Mouse (Mus musculus): Measurements from ENCODE around the gene Pxmp4. TPM values are rescaled to one million over a fixed set of nuclear protein-coding genes. Genes with fewer than 3 reads are reported as not detected.

Pxmp4 gene
- 41.2 and 41.9 TPM in 2 replicates for polyA plus RNA-seq (2015; fragmentation: Nextera tagmentation; extraction: Ambion mirVana)

DNA sequence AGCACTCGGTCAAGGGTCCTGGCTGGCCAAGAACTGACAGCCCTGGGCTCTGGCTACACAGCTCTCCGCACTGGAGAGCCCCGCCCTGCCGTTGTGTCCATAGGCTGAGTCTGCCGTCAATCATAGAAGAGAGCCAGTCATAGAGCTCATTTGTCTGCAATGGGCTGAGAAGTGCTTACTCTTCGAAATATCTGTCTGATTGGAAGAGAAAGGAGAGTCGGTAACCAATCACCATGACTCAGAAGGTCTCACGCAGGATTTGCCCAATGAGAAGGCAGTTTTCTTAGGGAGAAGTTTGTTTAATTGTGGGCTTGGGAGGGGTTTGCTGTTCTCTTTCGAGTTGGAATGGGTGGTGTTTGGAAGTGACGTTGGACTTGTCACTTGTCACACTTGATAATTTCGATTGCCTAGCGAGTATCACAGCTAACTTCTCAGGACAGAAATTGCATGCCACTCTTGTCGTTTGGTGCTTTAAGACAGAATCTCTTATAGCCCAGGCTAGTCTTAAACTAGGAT, at the start of gene Pxmp4:
TSS of gene Pxmp4 (minus strand) at position 71 of the 516 bp plus-strand sequence.
- Histone ChIP-seq H3K4me3 (ENCODE audit: low read length) (peak within 1 kb of the TSS; percentile 69), H3K27me3 (replicated peaks; ENCODE audit: control insufficient read depth, insufficient read depth, low read length) (no peaks in the 10 kb centered on the region), H3K4me1 (ENCODE audit: control insufficient read depth, insufficient read depth, low read length) (peaks cover 3% of the 10 kb centered on the region; the same call in 1 of the 2 replicates), H3K4me2 (ENCODE audit: low read depth, low read length) (peak within 1 kb of the TSS; percentile 76), H3K9ac (ENCODE audit: low read depth, low read length) (peak within 1 kb of the TSS; percentile 86), H3K36me3 (ENCODE audit: control insufficient read depth, insufficient read depth, low read length) (no peaks in the 10 kb centered on the region), H3K9me3 (ENCODE audit: control insufficient read depth, low read length) (no peaks in the 10 kb centered on the region), H3K27ac (ENCODE audit: low read length) (peak within 1 kb of the TSS; percentile 70)
- ATAC-seq: peak; percentile 100
- under 1% methylated on average over 13 of the region's 13 CpGs for WGBS

DNA sequence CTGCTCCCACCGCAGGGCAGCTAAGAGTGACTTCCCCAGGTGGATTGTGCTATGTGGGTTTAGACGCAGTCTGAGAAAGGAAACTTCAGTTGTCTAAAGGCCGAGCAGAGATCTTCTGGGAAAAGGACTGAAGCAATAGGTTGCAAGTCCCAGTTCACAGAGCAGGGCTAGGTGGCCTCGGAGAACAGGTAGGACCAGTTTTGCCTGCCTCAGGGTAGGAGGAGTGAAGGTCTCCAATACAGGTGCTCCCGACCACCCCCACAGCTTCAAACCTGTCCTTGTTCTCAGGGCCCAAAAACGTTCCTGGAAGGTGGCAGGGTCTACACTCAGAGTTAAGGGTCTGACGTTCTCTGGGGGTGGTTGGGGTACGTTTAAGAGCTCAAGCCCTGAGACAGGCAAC, 47.9 kb upstream of the Pxmp4 start, which contains the start of gene Chmp4b:
TSS of gene Chmp4b (plus strand) at position 343 of the 400 bp plus-strand sequence.
- no peaks in the 10 kb centered on the region for H3K36me3 ChIP-seq (ENCODE audit: control insufficient read depth, insufficient read depth, low read length)
- H3K9ac ChIP-seq (ENCODE audit: low read depth, low read length): no peak within 1 kb of the TSS
- H3K4me1 ChIP-seq (ENCODE audit: control insufficient read depth, insufficient read depth, low read length): no peaks in the 10 kb centered on the region
- H3K4me2 ChIP-seq (ENCODE audit: low read depth, low read length): 0 out of 2 replicates have a peak within 1 kb of the TSS, but pooled peaks have one; percentile 17
- H3K9me3 ChIP-seq (ENCODE audit: control insufficient read depth, low read length): no peaks in the 10 kb centered on the region; the same call in 1 of the 2 replicates
- peak within 1 kb of the TSS; percentile 81 for H3K27ac ChIP-seq (ENCODE audit: low read length)
- peak; percentile 88 for ATAC-seq
- H3K27me3 ChIP-seq (replicated peaks; ENCODE audit: control insufficient read depth, insufficient read depth, low read length): no peaks in the 10 kb centered on the region
- H3K4me3 ChIP-seq (ENCODE audit: low read length): no peak within 1 kb of the TSS
- 38% methylated on average over 8 of the region's 8 CpGs for WGBS

DNA sequence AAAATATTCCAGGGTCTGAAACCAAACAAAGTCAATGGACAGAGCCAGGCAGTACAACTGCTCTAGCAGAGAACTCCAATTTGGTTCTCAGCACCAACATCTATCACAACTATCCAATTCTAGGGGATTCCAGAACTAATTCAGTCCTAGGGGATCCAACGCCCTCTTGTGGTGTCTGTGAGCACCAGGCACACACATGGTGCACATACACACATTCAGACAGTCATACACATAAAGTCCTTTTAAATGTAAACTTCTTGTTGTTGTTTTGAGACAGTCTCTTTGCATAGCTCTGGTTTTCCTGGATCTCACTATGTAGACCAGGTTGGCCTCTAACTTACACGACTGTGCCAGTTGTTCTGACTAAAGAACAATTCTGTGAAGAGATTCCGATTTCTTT, 46.9 kb upstream of the Pxmp4 start:
- no peak overlapping the region for H3K9ac ChIP-seq (ENCODE audit: low read depth, low read length)
- H3K9me3 ChIP-seq (ENCODE audit: control insufficient read depth, low read length): no peaks in the 10 kb centered on the region; the same call in 1 of the 2 replicates
- no peaks in the 10 kb centered on the region for H3K27me3 ChIP-seq (replicated peaks; ENCODE audit: control insufficient read depth, insufficient read depth, low read length)
- ATAC-seq: no peak
- H3K27ac ChIP-seq (ENCODE audit: low read length): peak overlapping the region; percentile 65; the same call in 1 of the 2 replicates
- 79% methylated on average over 3 of the region's 3 CpGs for WGBS
- no peak overlapping the region for H3K4me2 ChIP-seq (ENCODE audit: low read depth, low read length)
- no peak overlapping the region for H3K4me3 ChIP-seq (ENCODE audit: low read length)
- no peaks in the 10 kb centered on the region for H3K36me3 ChIP-seq (ENCODE audit: control insufficient read depth, insufficient read depth, low read length)
- H3K4me1 ChIP-seq (ENCODE audit: control insufficient read depth, insufficient read depth, low read length): no peaks in the 10 kb centered on the region

DNA sequence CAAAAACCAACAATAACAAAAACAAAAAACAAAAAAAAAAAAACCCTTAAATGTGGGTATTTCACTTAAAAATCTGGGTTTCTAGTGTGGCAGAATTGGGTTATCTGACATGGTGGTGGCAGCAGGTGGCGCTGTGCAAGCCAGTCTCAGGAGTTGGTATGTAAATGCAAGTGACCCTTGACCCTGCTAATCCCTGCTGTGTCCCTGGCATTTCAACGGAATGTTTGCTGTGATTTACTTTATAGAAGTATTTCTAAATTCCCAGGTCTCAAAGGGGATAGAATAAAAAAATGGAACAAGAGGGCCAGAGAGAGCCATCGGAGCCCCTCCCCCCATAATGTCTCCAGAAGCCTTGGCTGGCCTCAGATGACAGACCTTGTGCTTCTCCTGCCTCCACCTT, 44.6 kb upstream of the Pxmp4 start:
- no peak overlapping the region for H3K4me2 ChIP-seq (ENCODE audit: low read depth, low read length)
- H3K4me3 ChIP-seq (ENCODE audit: low read length): no peak overlapping the region
- H3K27me3 ChIP-seq (replicated peaks; ENCODE audit: control insufficient read depth, insufficient read depth, low read length): no peaks in the 10 kb centered on the region
- no peaks in the 10 kb centered on the region for H3K36me3 ChIP-seq (ENCODE audit: control insufficient read depth, insufficient read depth, low read length)
- ATAC-seq: no peak
- H3K9ac ChIP-seq (ENCODE audit: low read depth, low read length): no peak overlapping the region
- no peaks in the 10 kb centered on the region; the same call in 1 of the 2 replicates for H3K9me3 ChIP-seq (ENCODE audit: control insufficient read depth, low read length)
- H3K27ac ChIP-seq (ENCODE audit: low read length): no peak overlapping the region
- 24% methylated on average over 3 of the region's 3 CpGs for WGBS
- no peaks in the 10 kb centered on the region for H3K4me1 ChIP-seq (ENCODE audit: control insufficient read depth, insufficient read depth, low read length)

DNA sequence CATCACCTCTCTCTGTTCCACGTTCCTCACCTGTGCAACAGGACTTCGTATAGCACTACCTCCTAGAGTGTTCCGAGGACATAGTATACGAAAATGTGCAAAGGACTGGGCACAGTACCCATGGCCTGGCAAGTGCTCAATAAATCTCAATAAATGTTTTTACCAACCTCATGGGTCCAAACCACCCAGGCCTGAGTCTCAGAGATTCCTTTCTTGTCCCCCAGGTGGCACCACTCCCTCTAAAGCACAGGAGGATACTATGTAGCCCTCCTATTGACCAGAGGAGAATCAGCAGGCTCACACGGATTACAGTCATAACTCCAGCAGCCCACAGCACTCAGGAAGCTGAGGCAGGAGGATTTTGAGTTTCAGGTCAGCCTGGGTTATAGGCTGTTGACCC, 43.1 kb upstream of the Pxmp4 start:
- Histone ChIP-seq H3K9me3 (ENCODE audit: control insufficient read depth, low read length) (no peaks in the 10 kb centered on the region; the same call in 1 of the 2 replicates), H3K27me3 (replicated peaks; ENCODE audit: control insufficient read depth, insufficient read depth, low read length) (no peaks in the 10 kb centered on the region), H3K4me3 (ENCODE audit: low read length) (no peak overlapping the region), H3K36me3 (ENCODE audit: control insufficient read depth, insufficient read depth, low read length) (no peaks in the 10 kb centered on the region), H3K4me2 (ENCODE audit: low read depth, low read length) (no peak overlapping the region), H3K9ac (ENCODE audit: low read depth, low read length) (no peak overlapping the region), H3K27ac (ENCODE audit: low read length) (no peak overlapping the region), H3K4me1 (ENCODE audit: control insufficient read depth, insufficient read depth, low read length) (no peaks in the 10 kb centered on the region)
- ATAC-seq: no peak
- WGBS: 75% methylated on average over 5 of the region's 5 CpGs

DNA sequence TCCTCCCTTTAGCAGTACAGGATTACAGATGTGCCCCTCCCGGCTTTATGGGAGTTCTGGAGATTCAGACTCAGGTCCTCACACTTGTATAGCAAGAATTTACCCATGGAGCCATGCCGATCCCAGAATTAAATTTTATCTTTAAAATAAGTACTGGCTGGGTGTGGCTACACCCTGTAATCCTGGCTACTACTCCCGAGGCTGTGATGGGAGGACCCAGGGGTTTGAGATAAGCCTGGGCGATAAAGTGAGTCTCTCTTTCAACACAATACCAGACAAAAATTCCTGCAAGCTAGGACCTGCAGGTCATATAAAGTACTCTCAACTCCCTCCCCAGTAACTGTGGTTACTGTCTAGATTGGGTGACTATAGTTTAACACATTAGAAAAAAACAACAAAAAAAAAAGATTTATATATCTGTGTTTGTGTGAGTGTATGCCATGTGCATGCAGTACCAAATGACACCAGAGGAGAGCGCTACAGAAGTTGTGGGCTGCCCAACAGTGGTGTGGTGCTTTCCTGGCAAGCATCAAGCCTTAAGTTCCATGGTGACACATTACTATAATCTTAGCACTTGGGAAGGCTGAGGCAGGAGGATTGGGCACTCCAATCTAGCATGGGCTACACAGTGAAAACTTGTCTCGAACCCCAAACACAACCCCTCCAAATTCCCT, 39.3 kb upstream of the Pxmp4 start:
- Histone ChIP-seq H3K4me2 (ENCODE audit: low read depth, low read length) (no peak overlapping the region), H3K4me1 (ENCODE audit: control insufficient read depth, insufficient read depth, low read length) (no peaks in the 10 kb centered on the region), H3K9ac (ENCODE audit: low read depth, low read length) (no peak overlapping the region), H3K9me3 (ENCODE audit: control insufficient read depth, low read length) (0 out of 2 replicates have a peak, but pooled peaks cover 3% of the 10 kb centered on the region), H3K27ac (ENCODE audit: low read length) (no peak overlapping the region), H3K27me3 (replicated peaks; ENCODE audit: control insufficient read depth, insufficient read depth, low read length) (no peaks in the 10 kb centered on the region), H3K4me3 (ENCODE audit: low read length) (no peak overlapping the region), H3K36me3 (ENCODE audit: control insufficient read depth, insufficient read depth, low read length) (peaks cover 6% of the 10 kb centered on the region)
- WGBS: 70% methylated on average over 6 of the region's 6 CpGs
- ATAC-seq: peak; percentile 34

DNA sequence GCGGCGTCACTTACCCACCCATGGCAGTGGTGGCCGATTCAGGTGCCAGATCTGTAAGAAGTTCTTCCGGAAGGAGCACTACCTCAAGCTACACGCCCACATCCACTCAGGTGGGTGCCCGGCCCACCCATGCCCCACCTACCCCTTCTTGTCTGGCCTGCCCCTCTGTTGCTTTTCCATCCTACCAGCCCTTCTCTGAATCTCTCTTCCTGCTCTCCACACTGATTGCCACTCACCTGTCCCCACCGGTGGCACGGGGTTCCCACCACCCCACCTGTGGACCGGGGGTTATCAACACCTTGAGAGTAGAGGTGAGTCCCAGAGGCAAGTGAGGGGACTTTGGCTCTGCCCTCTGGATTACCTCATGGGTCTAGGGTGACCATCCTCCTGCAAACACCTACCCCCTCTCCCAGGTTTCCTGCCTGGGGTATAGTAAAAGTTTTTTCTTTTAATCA, 38.5 kb upstream of the Pxmp4 start:
- Histone ChIP-seq H3K4me3 (ENCODE audit: low read length) (no peak overlapping the region), H3K27me3 (replicated peaks; ENCODE audit: control insufficient read depth, insufficient read depth, low read length) (no peaks in the 10 kb centered on the region), H3K4me2 (ENCODE audit: low read depth, low read length) (peak overlapping the region; percentile 17; the same call in 1 of the 2 replicates), H3K27ac (ENCODE audit: low read length) (0 out of 2 replicates have a peak overlapping the region, but pooled peaks have one; percentile 11), H3K9ac (ENCODE audit: low read depth, low read length) (no peak overlapping the region), H3K36me3 (ENCODE audit: control insufficient read depth, insufficient read depth, low read length) (peaks cover 6% of the 10 kb centered on the region), H3K4me1 (ENCODE audit: control insufficient read depth, insufficient read depth, low read length) (no peaks in the 10 kb centered on the region), H3K9me3 (ENCODE audit: control insufficient read depth, low read length) (0 out of 2 replicates have a peak, but pooled peaks cover 3% of the 10 kb centered on the region)
- ATAC-seq: peak; percentile 79
- WGBS: 70% methylated on average over 9 of the region's 9 CpGs

DNA sequence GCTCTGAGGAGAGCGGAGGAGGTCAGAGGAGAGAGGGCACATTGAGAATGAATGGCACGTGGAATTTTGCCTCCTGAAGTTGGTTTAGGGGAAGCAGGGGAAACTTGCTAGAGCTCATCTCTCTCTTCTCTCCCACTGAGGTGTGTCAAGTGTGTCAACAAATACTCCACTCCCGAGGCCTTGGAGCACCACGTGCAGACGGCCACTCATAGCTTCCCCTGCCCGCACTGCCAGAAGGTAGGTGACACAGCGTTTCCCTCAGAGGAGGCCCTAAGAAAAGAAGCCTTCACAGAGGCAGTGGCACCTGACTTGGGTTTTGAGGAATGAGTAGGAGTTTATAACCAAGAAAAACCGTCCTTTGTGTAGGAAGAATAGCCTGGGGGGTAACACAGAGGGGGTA, 37.7 kb upstream of the Pxmp4 start:
- Histone ChIP-seq H3K4me2 (ENCODE audit: low read depth, low read length) (no peak overlapping the region), H3K4me3 (ENCODE audit: low read length) (no peak overlapping the region), H3K9ac (ENCODE audit: low read depth, low read length) (no peak overlapping the region), H3K36me3 (ENCODE audit: control insufficient read depth, insufficient read depth, low read length) (peaks cover 6% of the 10 kb centered on the region), H3K4me1 (ENCODE audit: control insufficient read depth, insufficient read depth, low read length) (no peaks in the 10 kb centered on the region), H3K9me3 (ENCODE audit: control insufficient read depth, low read length) (0 out of 2 replicates have a peak, but pooled peaks cover 3% of the 10 kb centered on the region), H3K27me3 (replicated peaks; ENCODE audit: control insufficient read depth, insufficient read depth, low read length) (no peaks in the 10 kb centered on the region), H3K27ac (ENCODE audit: low read length) (no peak overlapping the region)
- 59% methylated on average over 8 of the region's 8 CpGs for WGBS
- ATAC-seq: no peak

DNA sequence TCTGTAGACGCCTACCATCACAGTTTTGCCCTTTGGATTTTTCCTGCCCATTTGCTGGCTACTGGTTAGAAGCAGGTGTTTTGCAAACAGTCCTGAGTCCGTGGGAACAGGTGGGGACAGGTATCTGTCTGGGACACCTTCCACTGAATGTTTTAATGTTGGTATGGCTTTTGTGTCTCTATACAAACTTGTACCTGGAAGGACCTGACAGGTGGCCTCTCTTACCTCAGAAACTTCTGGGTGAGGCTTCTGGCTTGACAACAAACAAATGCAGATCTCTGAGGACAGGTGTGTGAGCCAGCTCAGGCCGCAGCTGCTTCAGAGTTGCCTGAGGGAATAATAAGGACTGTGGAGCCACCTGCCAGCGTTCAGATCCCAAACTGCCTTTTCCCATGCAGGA, 35.6 kb upstream of the Pxmp4 start:
- Histone ChIP-seq H3K36me3 (ENCODE audit: control insufficient read depth, insufficient read depth, low read length) (peaks cover 6% of the 10 kb centered on the region), H3K9me3 (ENCODE audit: control insufficient read depth, low read length) (0 out of 2 replicates have a peak, but pooled peaks cover 3% of the 10 kb centered on the region), H3K4me2 (ENCODE audit: low read depth, low read length) (no peak overlapping the region), H3K4me1 (ENCODE audit: control insufficient read depth, insufficient read depth, low read length) (no peaks in the 10 kb centered on the region; the same call in 1 of the 2 replicates), H3K4me3 (ENCODE audit: low read length) (no peak overlapping the region), H3K27ac (ENCODE audit: low read length) (no peak overlapping the region), H3K9ac (ENCODE audit: low read depth, low read length) (no peak overlapping the region), H3K27me3 (replicated peaks; ENCODE audit: control insufficient read depth, insufficient read depth, low read length) (no peaks in the 10 kb centered on the region)
- 78% methylated on average over 4 of the region's 4 CpGs for WGBS
- no peak for ATAC-seq
